Mouse (Mus musculus): ENCODE measurements around the gene Hist1h2ba. TPM values are rescaled to one million over a fixed set of nuclear protein-coding genes. Genes with fewer than 3 reads are reported as not detected.
A peak's percentile ranks its signal among the peaks of the same experiment; 100 is the strongest.

Hist1h2ba gene
- polyA plus RNA-seq, 1 experiment from 2014 or later: not detected

GRCm38 (mm10) chr13:23930904-23931303 lies 3.1 kb downstream of the Hist1h2ba start:
- H3K27me3 ChIP-seq: no peaks in the 10 kb centered on the region
- no peak overlapping the region for H3K27ac ChIP-seq
- no peak for ATAC-seq
- H3K36me3 ChIP-seq: no peaks in the 10 kb centered on the region
- H3K9me3 ChIP-seq: no peaks in the 10 kb centered on the region
- H3K9ac ChIP-seq (replicated peaks): no peak overlapping the region
- no peak overlapping the region for H3K4me2 ChIP-seq (replicated peaks)
- no peak overlapping the region for H3K4me3 ChIP-seq (replicated peaks)
- no peaks in the 10 kb centered on the region for H3K4me1 ChIP-seq (replicated peaks)
- WGBS: 75% methylated on average over 11 of the region's 11 CpGs

- Histone ChIP-seq H3K9me3 (no peaks in the 10 kb centered on the region), H3K27ac (no peak overlapping the region), H3K4me1 (replicated peaks) (no peaks in the 10 kb centered on the region), H3K9ac (replicated peaks) (no peak overlapping the region), H3K4me3 (replicated peaks) (no peak overlapping the region), H3K36me3 (no peaks in the 10 kb centered on the region), H3K4me2 (replicated peaks) (no peak overlapping the region), H3K27me3 (no peaks in the 10 kb centered on the region)
- 96% methylated on average over 9 of the region's 9 CpGs for WGBS
- ATAC-seq: no peak
Observed at GRCm38 (mm10) chr13:23930461-23930860, 3.5 kb downstream of the Hist1h2ba start.

GRCm38 (mm10) chr13:23928637-23929036 lies 5.3 kb downstream of the Hist1h2ba start:
- H3K9me3 ChIP-seq: no peaks in the 10 kb centered on the region
- no peaks in the 10 kb centered on the region for H3K4me1 ChIP-seq (replicated peaks)
- no peaks in the 10 kb centered on the region for H3K36me3 ChIP-seq
- no peak for ATAC-seq
- no peak overlapping the region for H3K9ac ChIP-seq (replicated peaks)
- no peak overlapping the region for H3K4me2 ChIP-seq (replicated peaks)
- no peak overlapping the region for H3K4me3 ChIP-seq (replicated peaks)
- H3K27me3 ChIP-seq: no peaks in the 10 kb centered on the region
- WGBS: 59% methylated on average over 3 of the region's 3 CpGs
- H3K27ac ChIP-seq: no peak overlapping the region

GRCm38 (mm10) chr13:23925792-23926191 lies 8.2 kb downstream of the Hist1h2ba start:
- H3K4me2 ChIP-seq (replicated peaks): no peak overlapping the region
- no peaks in the 10 kb centered on the region for H3K27me3 ChIP-seq
- H3K4me3 ChIP-seq (replicated peaks): no peak overlapping the region
- ATAC-seq: no peak
- H3K9ac ChIP-seq (replicated peaks): no peak overlapping the region
- H3K36me3 ChIP-seq: no peaks in the 10 kb centered on the region
- no peak overlapping the region for H3K27ac ChIP-seq
- 68% methylated on average over 2 of the region's 2 CpGs for WGBS
- H3K4me1 ChIP-seq (replicated peaks): no peaks in the 10 kb centered on the region
- H3K9me3 ChIP-seq: no peaks in the 10 kb centered on the region

- H3K4me2 ChIP-seq (replicated peaks): no peak overlapping the region
- no peaks in the 10 kb centered on the region for H3K27me3 ChIP-seq
- ATAC-seq: no peak
- H3K9me3 ChIP-seq: no peaks in the 10 kb centered on the region
- H3K36me3 ChIP-seq: no peaks in the 10 kb centered on the region
- no peaks in the 10 kb centered on the region for H3K4me1 ChIP-seq (replicated peaks)
- H3K4me3 ChIP-seq (replicated peaks): no peak overlapping the region
- 89% methylated on average over 4 of the region's 4 CpGs for WGBS
- no peak overlapping the region for H3K9ac ChIP-seq (replicated peaks)
- H3K27ac ChIP-seq: no peak overlapping the region
Observed at GRCm38 (mm10) chr13:23917674-23918073, 16.3 kb downstream of the Hist1h2ba start.

- Histone ChIP-seq H3K9me3 (no peaks in the 10 kb centered on the region), H3K27me3 (no peaks in the 10 kb centered on the region), H3K4me2 (replicated peaks) (no peak overlapping the region), H3K4me1 (replicated peaks) (no peaks in the 10 kb centered on the region), H3K36me3 (no peaks in the 10 kb centered on the region), H3K9ac (replicated peaks) (no peak overlapping the region), H3K27ac (no peak overlapping the region), H3K4me3 (replicated peaks) (no peak overlapping the region)
- no peak for ATAC-seq
- 94% methylated on average over 1 of the region's 1 CpGs for WGBS
Observed at GRCm38 (mm10) chr13:23916132-23916531, 17.8 kb downstream of the Hist1h2ba start.

GRCm38 (mm10) chr13:23914376-23915167 lies 19.4 kb downstream of the Hist1h2ba start, which contains the start of gene Slc17a4:
Gene Slc17a4 (minus strand): TSS chr13:23915009.
- Histone ChIP-seq H3K4me1 (replicated peaks) (no peaks in the 10 kb centered on the region), H3K36me3 (no peaks in the 10 kb centered on the region), H3K27me3 (no peaks in the 10 kb centered on the region), H3K4me3 (replicated peaks) (no peak within 1 kb of the TSS), H3K9ac (replicated peaks) (no peak within 1 kb of the TSS), H3K4me2 (replicated peaks) (no peak within 1 kb of the TSS), H3K9me3 (no peaks in the 10 kb centered on the region), H3K27ac (no peak within 1 kb of the TSS)
- 73% methylated on average over 9 of the region's 9 CpGs for WGBS
- no peak for ATAC-seq

- Histone ChIP-seq H3K4me2 (replicated peaks) (no peak overlapping the region), H3K4me1 (replicated peaks) (no peaks in the 10 kb centered on the region), H3K9me3 (no peaks in the 10 kb centered on the region), H3K9ac (replicated peaks) (no peak overlapping the region), H3K27ac (no peak overlapping the region), H3K4me3 (replicated peaks) (no peak overlapping the region), H3K36me3 (no peaks in the 10 kb centered on the region), H3K27me3 (no peaks in the 10 kb centered on the region)
- WGBS: 42% methylated on average over 6 of the region's 6 CpGs
- ATAC-seq: no peak
Observed at GRCm38 (mm10) chr13:23913791-23914306, 20.1 kb downstream of the Hist1h2ba start.

- Histone ChIP-seq H3K4me3 (replicated peaks) (no peak overlapping the region), H3K36me3 (no peaks in the 10 kb centered on the region), H3K4me1 (replicated peaks) (no peaks in the 10 kb centered on the region), H3K4me2 (replicated peaks) (no peak overlapping the region), H3K27ac (no peak overlapping the region), H3K27me3 (no peaks in the 10 kb centered on the region), H3K9me3 (no peaks in the 10 kb centered on the region), H3K9ac (replicated peaks) (no peak overlapping the region)
- WGBS: 92% methylated on average over 5 of the region's 5 CpGs
- ATAC-seq: no peak
Observed at GRCm38 (mm10) chr13:23911335-23911734, 22.6 kb downstream of the Hist1h2ba start.

- 86% methylated on average over 5 of the region's 5 CpGs for WGBS
- Histone ChIP-seq H3K27me3 (no peaks in the 10 kb centered on the region), H3K9ac (replicated peaks) (no peak overlapping the region), H3K9me3 (no peaks in the 10 kb centered on the region), H3K4me3 (replicated peaks) (no peak overlapping the region), H3K4me2 (replicated peaks) (no peak overlapping the region), H3K4me1 (replicated peaks) (no peaks in the 10 kb centered on the region), H3K27ac (no peak overlapping the region), H3K36me3 (no peaks in the 10 kb centered on the region)
- no peak for ATAC-seq
Observed at GRCm38 (mm10) chr13:23910121-23910520, 23.8 kb downstream of the Hist1h2ba start.

- H3K4me3 ChIP-seq (replicated peaks): no peak overlapping the region
- no peak overlapping the region for H3K9ac ChIP-seq (replicated peaks)
- no peak for ATAC-seq
- H3K36me3 ChIP-seq: no peaks in the 10 kb centered on the region
- H3K27ac ChIP-seq: no peak overlapping the region
- H3K4me1 ChIP-seq (replicated peaks): no peaks in the 10 kb centered on the region
- 94% methylated on average over 5 of the region's 5 CpGs for WGBS
- no peaks in the 10 kb centered on the region for H3K27me3 ChIP-seq
- no peaks in the 10 kb centered on the region for H3K9me3 ChIP-seq
- H3K4me2 ChIP-seq (replicated peaks): no peak overlapping the region
Observed at GRCm38 (mm10) chr13:23906906-23907305, 27.1 kb downstream of the Hist1h2ba start.

GRCm38 (mm10) chr13:23898242-23898641 lies 35.7 kb downstream of the Hist1h2ba start:
- no peaks in the 10 kb centered on the region for H3K9me3 ChIP-seq
- no peaks in the 10 kb centered on the region for H3K36me3 ChIP-seq
- H3K4me1 ChIP-seq (replicated peaks): peaks cover 2% of the 10 kb centered on the region; the same call in 1 of the 2 replicates
- H3K4me2 ChIP-seq (replicated peaks): no peak overlapping the region
- H3K9ac ChIP-seq (replicated peaks): no peak overlapping the region
- no peak overlapping the region for H3K4me3 ChIP-seq (replicated peaks)
- ATAC-seq: no peak
- 49% methylated on average over 6 of the region's 6 CpGs for WGBS
- H3K27me3 ChIP-seq: no peaks in the 10 kb centered on the region
- H3K27ac ChIP-seq: no peak overlapping the region

GRCm38 (mm10) chr13:23893269-23893593 lies 40.7 kb downstream of the Hist1h2ba start:
- Histone ChIP-seq H3K27me3 (no peaks in the 10 kb centered on the region), H3K27ac (no peak overlapping the region), H3K36me3 (no peaks in the 10 kb centered on the region), H3K9ac (replicated peaks) (no peak overlapping the region), H3K4me3 (replicated peaks) (no peak overlapping the region), H3K4me1 (replicated peaks) (peaks cover 9% of the 10 kb centered on the region; the same call in 1 of the 2 replicates), H3K4me2 (replicated peaks) (peak overlapping the region; percentile 21), H3K9me3 (no peaks in the 10 kb centered on the region)
- WGBS: 13% methylated on average over 4 of the region's 4 CpGs
- peak; percentile 84 for ATAC-seq

Data from midbrain, embryonic 13.5 days (tissue).